Mouse (Mus musculus): ENCODE measurements at regions not wholly inside any gene's neighbourhood (a gene's known extent, or its start where the extent isn't known, plus 50 kb on each side); places are given as distances from the start of the nearest gene placed in this dataset.
"Not testable (repeated sequence)": the region's sequence is repeated elsewhere in the genome, so short reads cannot be mapped to it uniquely, and the experiment has no call there.

DNA sequence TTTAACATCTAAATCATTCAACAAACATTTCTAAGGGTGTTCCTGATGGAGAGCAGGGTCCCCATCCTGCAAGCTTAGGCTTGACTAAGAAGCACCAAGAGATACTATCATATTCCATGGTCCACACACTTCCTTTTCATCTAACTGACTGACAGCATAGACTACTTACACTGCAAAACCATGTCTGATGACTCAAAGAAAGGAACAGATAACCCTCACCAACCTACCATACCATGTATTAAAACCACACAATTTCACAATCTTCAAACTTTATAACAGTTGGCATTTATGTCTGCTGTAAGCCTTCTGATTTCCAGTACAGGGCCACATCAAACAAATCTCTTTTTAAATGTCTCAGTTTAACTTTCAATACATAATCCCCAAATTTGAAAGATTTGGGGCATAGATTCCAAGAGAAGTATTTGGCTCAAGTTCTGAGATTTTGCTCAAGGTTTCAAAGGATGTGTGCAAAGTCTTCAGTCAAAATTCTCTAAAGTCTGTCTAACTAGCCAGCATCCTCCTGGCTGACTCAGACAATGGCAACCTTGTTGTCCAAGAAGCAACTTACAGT, 962.0 kb downstream of the Ttll7 start:
- no peak for DNase-seq

DNA sequence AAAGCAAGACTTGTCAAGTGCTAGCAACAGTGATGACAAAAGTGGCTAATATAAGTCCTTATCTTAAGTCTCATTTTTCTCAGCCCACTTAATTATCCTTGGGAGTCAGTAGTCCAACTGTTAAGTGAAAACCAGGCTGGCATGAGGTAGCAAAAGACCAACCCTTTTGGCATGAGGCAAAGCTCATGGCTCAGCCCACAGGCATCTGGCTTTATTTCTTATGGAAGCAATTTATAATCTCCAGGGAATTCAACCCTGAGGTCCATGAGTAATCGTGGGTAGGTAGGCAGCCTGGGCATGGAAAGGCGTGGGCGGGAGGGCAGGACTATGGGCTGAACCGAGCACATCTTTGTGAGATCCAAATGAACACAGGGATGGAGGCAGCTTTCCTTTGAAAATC, 950.4 kb downstream of the Ttll7 start:
- no peak for DNase-seq

DNA sequence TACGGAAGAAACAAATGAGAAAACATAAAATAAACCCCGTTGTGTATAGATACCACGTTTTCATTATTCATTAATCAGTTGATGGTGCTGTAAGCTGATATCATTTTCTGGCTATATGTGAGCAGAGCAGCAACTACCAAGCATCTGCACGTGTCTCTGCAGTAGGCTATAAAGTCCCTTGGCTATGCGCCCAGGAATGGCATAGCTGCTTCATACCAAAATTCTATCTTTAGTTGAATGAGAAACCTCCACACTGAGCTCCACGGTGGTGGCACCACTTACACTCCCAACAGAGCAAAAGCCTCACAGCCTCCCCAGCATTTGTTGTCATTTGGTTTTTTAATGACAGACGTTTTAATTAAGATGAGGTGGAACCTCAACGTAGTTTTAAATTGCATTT, 944.4 kb downstream of the Ttll7 start:
- DNase-seq, result peak; percentile 43

DNA sequence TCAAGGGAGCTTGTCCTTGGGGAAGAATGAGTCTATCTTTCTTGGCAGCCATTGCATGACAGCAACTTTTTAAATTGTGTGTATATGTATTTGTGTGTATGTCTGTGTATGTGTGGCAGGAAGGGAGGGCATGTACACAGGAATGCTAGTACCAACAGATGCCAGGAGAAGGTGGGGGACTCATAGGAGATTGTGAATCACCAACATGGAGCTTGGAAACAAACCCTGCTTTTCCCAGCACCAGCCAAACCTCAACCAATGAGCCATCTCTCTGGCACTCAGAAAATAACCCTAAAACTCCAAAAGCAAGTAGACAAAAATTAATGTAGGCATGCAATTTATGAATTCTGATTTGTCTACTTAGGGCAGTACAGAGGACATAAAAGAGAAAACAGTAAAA, 942.9 kb downstream of the Ttll7 start:
- no peak for DNase-seq

DNA sequence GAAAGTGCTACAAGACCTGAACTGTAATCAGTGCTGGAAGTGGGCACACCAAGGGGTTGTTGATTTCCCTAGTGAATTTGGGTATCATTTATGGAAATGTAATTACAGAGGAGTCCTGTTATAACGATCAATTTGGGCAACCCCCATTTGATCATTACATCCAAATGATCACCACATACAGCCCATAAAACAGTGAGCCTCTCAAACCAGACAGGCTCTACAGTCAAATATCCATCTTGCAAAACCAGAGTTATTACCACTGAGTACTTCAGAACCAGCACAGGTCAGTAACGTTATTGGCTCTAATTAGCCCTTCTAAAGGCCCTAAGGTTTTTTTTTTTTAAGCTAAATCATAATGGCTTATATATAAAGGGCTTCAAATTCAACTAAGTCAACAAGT, 934.4 kb downstream of the Ttll7 start:
- no peak for DNase-seq

DNA sequence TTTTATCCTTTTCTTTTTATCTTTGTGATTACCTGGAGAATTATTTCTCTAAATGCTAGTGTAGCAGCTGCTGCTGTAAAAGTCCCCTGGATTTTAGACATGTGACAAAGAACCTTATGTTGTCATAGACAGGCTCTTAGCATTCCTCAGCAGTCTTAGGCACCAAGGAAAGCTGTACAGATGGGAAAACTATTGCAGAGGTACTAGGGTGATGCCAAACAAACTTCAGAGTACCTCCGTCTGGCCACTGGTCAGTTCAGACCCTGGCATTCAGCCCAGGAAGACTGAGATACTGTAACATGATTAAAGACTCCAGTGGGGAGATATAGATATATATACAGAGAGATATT, 898.6 kb downstream of the Ttll7 start:
- DNase-seq, result no peak

DNA sequence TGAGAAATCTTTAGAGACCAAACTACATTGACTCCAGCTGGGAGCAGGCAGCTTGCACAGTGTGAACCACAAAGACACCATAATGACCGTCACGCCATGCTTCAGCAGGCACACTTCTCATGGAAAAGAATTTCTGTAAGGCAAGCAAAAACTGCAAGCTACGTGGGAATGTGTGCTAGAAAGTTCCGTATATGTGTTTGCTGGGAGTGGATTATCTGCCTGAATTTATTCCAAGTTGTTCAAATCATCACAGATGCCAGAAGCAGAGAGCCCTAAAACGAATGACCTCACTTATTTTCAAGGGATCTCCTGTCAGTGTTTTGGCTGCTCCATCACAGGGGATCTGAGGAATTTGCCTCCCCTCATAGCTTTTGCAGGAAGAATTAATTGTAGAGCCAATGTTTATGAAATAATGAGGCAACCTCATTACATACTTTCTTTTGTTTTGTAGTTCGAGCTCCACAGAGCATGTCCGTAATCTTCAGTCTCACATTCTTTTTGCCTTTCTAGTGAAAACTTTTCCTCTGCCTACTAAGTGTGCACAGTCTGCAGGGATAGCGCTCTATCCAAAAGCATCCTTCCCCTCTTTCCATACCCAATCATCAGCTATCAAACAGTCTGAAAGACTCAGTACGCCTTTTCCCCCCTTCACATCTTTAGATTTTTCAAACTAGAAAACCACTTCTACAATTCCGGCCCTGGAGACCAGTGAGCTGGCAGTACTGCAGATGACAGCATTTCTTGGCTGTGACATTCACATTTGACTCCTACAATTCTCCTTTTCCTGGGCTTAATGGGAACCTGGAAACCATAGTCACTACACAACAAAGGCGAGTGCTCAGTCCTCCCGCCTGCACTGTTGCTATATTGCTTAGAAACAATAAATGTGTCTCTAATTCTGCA, 898.0 kb downstream of the Ttll7 start:
- DNase-seq, result peak; percentile 24

DNA sequence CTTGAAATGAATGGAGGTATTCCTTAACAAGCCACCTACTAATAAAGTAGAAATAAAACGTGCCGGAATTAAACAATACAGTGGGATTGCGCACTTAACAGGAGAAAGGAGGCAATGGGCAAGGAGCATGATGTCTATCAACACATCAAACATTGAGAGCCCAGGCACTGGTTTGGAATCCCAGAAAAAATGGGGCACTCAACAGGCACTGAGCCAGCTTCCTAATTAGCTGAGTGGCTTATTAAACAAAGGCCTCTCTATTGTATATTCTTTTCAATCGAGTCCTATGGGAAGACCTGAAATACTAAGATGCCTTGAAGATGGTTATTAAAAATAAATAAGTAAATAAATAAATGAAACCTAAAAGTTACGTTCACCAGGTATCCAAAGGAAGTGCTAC, 897.3 kb downstream of the Ttll7 start:
- no peak for DNase-seq

DNA sequence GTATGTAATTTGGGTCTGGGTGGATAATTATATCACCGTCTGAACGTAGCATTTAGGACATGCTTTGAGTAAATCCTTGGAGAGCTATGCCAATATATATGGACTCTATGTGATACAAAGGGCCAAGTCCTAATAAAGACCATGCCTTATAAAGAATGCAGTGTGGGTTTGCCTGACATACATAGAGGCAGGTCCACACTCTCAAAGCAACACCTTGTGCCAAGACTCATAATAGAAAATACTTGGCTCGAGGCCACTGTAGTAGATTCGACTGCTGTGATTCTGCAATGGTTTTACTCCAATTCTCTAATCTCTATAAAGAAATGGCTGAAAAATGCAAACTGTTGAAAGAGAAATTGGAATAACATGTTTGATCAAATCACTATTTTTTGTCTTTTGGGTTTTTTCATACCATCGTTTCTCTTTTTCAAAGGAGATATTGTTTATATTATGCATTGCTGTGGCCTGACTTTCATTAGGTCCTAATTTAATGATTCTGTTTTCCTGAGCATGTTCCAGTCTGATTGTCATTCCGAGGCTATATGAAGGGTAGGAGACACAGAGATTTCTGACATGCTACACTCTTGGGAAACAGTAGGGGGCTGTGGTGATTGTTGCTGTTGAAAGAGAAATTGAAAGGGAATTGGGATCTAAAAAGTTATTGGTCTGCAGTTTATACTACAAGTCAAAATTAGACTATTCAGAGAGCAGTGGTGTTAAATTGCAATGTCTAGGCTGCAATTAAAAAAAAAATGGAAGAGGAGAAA, 884.7 kb downstream of the Ttll7 start:
- no peak for DNase-seq

DNA sequence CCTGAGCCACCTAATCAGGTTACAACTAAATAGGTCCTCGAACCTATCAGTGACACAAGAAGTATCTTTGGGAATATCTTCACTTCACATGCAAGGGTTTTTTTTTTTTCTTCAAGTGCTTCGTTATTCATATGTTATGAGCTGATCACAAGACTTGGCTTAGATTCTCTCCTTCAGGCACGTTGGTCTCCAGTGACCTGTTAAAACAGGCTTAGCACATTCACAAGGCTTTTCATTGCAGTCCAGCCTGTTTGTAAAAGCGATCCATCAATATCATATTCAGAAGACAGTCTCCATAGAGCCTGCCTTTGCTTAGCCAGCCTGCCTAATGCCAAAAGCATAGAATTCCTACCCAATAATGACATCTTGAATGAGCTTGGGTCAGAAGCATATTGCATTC, 864.2 kb downstream of the Ttll7 start:
- no peak for DNase-seq

DNA sequence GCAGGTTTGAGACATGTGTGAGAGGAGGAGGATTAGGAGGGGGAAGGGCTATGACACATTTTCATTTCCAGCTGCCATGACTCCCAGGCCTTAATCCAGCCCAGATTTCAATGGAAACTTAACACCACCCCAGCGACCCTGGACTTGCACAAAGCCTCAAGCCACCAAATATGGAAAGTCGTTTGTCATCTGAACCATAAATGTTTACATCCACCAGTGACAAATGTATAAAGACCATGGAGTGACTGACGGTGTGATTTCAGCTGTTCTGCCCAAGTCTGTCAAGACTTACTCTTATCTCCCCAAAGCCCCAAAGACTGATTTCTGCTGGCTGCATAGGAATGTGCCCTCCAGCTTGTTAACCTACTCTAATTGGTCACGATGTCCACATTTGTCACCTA, 855.2 kb downstream of the Ttll7 start:
- DNase-seq, result no peak

DNA sequence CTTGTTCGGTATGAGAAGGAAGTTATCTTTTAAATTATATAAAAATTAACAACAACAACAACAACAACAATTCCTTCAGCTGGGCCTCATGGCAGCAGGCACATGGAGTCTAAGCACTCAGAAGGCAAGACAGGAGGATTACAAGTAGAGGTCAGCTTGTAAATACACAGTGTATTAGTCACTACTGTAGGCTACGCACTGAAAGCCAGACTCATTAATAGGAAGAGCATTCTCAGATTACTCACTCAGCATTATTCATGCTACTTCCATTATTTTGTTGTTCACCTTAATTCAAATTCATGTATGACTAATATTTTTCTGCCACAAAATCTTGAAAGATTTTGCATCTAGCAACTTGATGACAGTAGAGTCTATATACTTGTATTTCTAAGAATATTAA, 831.6 kb downstream of the Ttll7 start:
- DNase-seq, result no peak

DNA sequence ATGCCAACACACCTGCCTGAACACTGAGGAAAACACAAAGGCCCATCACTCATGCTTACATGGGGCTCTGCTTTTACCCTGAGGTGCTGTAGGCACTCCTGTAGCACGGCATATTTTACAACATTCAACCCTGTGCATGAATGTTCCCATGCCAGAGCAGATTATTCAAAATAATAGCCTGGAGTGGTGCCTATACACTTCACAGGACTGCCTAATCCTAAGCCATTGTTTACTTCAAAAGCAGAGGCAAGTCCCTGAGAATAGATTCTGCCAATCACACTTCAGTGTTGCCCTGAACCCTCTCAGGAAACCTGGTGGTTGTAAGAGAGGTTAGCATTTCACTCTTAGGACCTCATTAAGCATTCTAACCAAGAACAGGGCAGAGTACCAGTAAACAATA, 828.1 kb downstream of the Ttll7 start:
- DNase-seq, result no peak

DNA sequence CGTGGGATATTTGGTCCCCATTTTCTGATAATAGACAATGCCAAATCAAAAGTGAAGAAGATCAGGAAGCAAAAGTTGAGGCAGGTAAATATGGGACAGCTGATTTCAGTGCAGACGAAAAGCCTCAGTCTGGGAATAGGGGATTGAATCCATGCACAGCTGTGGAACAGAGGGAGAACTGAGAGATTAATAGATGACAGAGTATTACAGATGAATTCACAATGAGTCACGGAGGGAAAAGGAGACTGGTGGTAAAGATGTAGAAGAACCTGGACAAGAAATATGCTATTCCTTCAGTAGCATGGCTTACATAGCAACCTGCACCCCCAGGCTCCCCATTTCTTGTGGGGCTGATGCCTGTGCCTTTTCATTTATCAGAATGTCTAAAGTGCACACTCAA, 810.4 kb downstream of the Ttll7 start:
- DNase-seq, result no peak

DNA sequence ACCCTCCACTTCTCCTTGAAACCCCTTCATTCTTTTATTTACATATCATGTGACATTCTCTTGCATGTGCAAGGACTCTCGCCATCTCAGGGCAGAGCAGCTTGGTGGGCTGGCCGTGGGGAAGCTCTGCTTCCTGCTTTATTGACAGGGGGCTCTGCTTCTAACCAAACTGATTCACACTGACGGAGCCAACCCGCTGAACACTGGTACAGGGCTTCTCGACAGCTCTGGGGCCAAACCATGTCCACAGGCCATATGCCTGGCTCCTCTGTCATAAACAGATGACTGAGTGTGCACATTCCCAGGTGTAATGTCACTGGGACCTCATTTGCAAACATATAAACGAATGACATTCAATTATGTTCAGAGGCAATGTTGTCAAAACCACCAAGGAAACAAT, 800.7 kb downstream of the Ttll7 start:
- no peak for DNase-seq

DNA sequence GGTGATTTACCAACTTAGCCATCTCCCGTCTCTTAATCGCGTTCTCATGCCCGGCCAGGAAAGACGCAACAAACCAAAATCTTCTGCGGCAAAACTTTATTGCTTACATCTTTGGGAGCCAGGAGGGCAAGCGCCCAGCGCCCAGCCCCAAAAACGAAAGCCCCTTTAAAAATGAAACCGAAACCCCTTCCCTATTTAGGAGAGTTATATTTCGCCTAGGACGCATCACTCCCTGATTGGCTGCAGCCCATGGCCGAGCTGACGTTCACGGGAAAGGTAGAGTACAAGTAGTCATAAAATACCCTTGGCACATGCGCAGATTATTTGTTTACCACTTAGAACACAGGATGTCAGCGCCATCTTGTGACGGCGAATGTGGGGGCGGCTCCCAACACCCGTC, 783.3 kb downstream of the Ttll7 start:
- not testable (repeated sequence) for DNase-seq

DNA sequence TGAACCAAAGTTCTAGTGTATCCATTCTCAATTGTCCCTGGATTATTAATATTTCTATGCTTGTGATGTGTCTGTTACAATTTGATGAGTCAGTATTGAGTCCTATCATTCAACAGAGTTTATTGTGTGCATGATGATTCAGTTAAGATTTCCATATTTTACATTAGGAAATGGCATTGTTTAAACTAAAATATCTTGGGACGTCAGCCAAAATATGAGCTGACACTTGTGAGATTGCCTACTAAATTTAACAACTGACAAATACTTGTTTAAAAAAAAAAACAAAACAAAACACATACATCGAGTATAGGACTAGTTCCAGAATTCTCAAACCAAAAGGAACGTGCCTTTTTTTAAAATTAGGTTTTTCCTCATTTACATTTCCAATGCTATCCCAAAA, 779.0 kb downstream of the Ttll7 start:
- no peak for DNase-seq

DNA sequence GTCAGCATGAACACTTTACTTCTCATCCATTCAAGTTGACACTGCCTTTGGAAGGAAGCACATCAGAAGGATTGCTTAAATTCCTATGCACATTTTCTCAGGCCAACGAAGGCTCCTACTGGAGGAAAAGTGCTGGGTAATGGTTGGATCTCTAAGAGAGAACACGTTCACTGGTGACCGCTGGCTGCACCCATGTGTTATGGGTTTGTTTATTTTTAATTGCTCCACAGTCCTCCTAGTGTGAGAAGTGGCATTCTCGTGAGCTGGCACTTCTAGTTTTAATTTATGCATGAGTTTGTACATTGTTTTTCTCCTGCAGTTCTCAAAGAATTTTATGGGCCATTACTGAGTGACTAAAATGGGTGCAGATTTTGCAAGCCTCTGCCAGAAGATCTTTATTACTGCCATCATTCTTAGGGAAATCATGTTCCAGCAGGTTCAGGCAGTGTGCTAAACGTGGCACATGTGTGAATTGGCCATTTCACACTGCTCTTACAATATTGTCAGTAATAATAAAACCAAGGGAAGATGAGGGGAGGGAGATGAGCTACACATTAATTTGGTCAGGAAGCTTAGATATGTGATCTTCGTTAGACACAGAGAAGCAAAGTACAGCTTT, 731.6 kb downstream of the Ttll7 start:
- DNase-seq, result no peak

DNA sequence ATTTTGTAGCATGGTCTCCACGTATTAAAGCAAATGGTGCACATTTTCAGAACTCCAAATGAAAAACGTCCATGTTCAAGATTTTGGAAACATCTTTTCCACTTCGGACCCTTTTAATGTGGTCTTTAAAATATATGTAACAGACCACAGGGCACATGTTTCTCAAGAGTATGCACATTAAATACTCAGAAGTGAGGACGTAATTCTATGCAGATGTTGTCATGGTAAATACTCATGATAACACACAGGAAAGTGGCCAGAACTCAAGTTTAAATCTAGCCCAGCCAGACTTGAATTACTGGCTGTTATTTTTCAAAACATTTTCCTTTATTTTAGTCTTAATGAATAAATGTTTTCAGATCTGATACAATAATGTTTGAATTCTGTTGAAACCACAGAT, 719.7 kb downstream of the Ttll7 start:
- DNase-seq, result no peak

DNA sequence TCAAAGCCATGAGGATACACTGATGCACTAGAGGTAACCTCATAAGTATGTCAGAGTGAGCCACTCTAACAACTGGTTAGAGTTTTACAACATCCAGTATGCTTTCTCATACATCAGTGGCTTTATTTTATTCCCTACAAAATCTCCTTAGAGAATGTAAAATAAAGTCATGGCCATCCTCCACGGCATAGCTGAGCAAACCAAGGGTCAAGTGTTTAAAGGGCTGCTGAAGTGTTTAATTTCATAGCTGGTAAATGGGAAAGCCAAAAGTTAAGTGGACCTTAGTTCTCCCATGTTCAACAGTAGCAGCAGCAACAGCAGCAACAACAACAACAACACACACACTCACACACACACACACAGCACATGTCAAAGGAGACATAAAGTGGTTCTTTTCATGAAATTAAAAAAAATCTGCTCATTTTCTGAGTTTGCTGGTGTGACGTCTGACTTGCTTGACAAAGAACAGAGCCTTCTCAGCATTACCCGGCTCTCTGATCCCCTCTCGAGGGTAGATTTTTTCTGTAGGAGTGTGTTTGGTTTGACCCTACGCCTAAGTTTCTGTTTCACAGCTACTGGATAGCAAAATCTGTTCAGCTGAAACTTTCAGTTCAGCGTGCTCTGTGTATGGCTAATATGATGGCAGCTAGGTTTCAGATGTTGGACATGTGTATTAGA, 693.3 kb downstream of the Ttll7 start:
- no peak for DNase-seq

DNA sequence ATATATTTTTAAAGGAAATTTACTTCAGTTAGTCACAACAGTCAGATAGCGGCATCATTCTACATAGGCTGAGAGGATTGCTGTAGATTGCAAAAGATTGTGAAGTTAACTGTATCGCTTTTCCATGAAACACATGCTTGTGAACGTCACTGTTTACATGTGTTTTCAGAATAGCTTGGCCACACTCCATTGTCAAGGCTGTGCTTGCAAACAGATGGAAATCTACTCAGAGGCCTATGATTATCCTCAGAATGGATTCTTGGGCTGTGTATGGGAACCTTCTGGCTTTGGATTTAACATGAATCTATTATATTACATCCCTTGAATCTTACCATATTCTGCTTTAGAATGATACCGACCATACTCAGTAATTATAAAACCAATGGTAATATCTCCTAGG, 690.1 kb downstream of the Ttll7 start:
- no peak for DNase-seq

DNA sequence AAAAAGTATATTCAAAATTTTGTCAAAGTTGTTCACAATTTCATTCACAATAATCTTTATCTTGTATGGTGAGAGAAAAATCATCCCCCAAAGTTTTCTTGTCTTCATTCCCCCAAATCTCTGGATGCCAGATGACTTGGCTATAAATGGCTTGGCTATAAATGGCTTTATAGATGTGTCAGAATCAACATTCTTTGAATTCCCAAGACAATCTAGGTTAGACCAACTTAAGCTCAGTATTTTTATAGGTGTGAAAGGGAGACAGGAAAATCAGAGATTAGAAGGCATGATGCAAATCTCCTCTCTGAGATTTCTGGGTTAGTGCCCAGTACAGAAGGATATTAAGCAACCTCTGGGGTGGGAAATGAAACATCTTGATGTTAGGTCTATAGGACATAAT, 685.4 kb downstream of the Ttll7 start:
- DNase-seq, result no peak

DNA sequence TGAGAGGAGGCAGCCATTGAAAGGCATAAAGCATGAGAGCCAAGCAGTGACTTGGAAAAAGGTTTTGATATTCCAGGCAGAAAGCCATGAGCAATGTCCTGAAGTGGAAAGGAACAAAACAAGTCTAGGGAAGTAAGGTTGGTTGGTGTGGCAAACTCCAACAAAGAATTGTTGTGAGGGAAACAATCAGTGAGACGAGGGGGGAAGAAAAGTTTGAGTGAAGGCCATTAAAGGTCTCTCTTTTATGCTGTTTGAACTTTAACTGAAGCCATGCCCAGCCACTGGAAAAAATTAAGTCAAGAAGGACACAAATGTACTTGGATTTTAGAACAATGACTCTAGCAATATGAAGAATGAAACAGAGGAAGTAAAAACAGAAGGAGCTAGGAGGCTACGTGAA, 680.0 kb downstream of the Ttll7 start:
- no peak for DNase-seq

All from heart, postnatal 4 days (tissue).